Mouse (Mus musculus) cerebellum, postnatal 4 days (tissue): ENCODE data around the gene Glipr1l3.
A peak's percentile ranks its signal among the peaks of the same experiment; 100 is the strongest.
"Not testable (repeated sequence)": the region's sequence is repeated elsewhere in the genome, so short reads cannot be mapped to it uniquely, and the experiment has no call there.

Source experiments
- DNase-seq, 2 experiments: peaks; one replicate each; pipeline ENCODE4 v3.0.0; 2022; ENCODE audit warnings: low spot score in 2 of 2, mixed read lengths in 1 of 2

Gene Glipr1l3

GRCm38 (mm10) chr10:112159882-112160560 is at the start of gene Glipr1l3:
Gene Glipr1l3, minus strand, starts transcription at chr10:112160327.
- DNase-seq: peak; percentile 77 to 83

DNA sequence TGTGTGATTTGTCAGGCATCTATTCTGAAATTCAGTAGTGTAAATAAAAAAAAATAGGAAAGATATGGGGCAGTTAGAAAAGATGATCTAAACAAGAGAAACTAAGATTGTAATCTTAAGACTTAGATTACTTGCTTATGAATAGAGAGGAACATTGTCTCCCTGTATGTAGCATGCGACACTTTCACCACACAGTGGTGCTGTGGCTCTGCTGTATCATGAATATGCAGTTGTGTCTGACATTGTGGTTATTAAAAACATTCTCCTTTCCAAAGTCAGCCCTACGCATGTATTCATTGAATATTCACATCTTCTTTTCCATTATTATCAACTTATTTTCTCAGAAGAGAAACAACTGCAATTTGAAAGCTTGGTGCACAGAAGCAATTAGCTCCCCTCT is 43.3 kb upstream of the Glipr1l3 start:
- peak; percentile 28 for DNase-seq

GRCm38 (mm10) chr10:112193919-112194318 is 33.8 kb upstream of the Glipr1l3 start:
- not testable (repeated sequence) for DNase-seq

DNA sequence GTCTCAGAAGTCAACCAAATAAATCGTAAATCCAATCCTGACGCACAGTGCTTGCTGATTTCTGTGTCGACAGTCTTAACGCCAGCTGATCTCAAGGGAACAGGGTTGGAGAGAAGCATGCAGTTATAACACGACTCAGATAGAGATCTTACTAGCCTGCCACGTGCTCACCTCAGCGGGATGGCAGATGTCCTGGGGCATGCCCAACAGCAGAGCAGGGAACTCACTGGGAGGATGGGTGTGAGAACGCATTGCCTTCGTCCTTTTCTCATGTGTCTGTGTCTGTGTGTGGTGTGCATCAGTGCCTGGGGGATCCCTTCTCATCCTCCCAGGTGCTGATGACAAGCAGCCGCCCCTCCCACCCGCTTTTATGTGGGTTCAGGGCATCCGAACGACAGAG is 16.9 kb upstream of the Glipr1l3 start:
- not testable (repeated sequence) for DNase-seq

- DNase-seq: no peak
These were observed 3.1 kb upstream of the Glipr1l3 start, which contains the start of gene Caps2 for GRCm38 (mm10) chr10:112163168-112163766. Gene Caps2, plus strand, starts transcription at chr10:112163621.

- DNase-seq: no peak
These were observed 20.3 kb downstream of the Glipr1l3 start for GRCm38 (mm10) chr10:112139834-112140233.

GRCm38 (mm10) chr10:112138871-112139430 is 21.2 kb downstream of the Glipr1l3 start:
- no peak for DNase-seq

DNA sequence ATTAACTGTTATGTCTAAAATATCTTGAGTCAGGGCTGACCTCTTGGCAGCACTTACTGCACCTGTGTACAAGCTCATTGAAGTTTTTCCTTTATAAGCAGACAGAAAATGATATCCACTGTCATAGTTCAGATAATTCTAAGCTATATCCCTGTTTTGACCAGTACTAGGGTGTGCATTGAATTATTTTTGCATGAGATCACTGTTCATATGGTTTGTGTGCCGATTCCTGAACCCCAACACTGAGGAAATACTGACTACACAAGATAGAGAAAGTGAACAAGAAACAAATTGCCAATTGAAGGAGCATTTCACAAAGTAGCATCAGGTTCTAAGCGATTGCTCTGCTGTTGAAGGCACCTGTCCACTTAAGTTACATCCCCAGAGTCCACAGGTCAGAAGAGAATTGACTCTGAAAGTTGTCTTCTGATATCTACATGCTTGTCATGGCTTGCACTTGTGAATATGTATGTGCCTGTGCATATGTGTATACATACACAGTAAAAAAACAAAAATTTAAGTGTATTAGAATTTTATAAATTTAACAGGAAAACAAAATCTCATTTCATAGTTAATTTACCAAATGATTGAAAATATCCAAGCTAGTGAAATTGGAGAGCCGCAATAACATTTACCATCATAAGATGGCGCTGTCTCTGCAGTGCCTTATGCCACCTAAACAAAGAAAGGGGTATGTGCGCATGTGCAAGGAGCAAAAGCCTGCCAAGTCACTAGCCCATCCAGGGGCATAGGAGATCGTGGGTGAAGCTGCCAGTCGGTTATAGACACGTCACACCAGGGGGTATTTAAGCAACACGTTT is 21.9 kb downstream of the Glipr1l3 start:
- peak in 1 of 2 experiments; percentile 45 for DNase-seq

DNA sequence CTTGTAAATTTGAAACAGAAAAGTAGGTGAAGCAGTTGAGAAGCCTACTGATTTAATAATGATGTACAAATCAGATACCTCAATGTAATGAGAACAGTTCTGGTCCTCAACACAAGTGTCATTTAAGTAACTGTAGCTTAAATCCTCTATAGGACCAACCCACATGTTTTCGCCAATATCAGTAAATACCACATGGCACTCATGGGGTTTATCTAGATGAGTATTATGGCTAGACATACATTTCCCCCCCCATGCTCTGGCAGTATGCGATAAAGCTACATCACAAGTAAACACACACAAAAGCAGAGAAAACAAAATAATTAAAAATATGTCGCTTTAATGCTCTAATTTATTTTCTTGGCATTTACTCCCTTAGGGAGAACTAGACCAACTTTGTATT is 27.9 kb downstream of the Glipr1l3 start:
- no peak for DNase-seq

DNA sequence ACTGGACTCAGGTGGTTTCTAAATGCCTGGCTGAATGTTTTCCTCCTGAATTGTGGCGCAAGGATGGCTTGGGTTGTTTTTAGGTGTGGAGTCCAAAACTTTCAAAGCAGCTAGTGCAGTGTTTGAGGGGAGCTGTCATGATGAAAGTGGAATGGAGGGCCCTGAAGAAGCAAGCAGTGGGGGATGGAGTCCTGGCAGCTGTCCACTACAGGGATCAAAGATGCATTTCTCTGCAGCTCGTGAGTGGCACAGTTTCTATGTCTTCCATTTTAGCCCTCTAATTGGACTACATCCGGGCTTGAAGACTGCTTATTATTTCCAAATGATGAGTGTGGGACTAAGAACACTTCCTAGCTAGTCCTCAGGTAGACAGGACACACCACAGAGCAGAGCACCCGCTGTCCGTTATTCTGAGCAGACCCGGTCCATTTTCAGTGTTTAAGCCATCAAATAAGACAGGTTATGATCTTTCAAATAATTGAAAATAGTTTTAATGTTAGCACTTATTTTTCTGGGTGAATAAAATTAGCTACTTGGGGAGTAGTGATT is 32.4 kb downstream of the Glipr1l3 start:
- not testable (repeated sequence) for DNase-seq

GRCm38 (mm10) chr10:112125090-112125489 is 35.0 kb downstream of the Glipr1l3 start:
- DNase-seq: not testable (repeated sequence)

GRCm38 (mm10) chr10:112110401-112110800 is 49.7 kb downstream of the Glipr1l3 start:
- DNase-seq: no peak

- DNase-seq: peak; percentile 23 to 53
These were observed 54.3 kb downstream of the Glipr1l3 start for GRCm38 (mm10) chr10:112105785-112106184.
